Mouse (Mus musculus): ENCODE results near the gene Zdhhc14.

Zdhhc14 gene

GRCm38 (mm10) chr17:5685324-5685723 lies 193.0 kb downstream of the Zdhhc14 start:
- no peak for DNase-seq

- DNase-seq = no peak
Observed at GRCm38 (mm10) chr17:5687810-5688209, 195.5 kb downstream of the Zdhhc14 start.

GRCm38 (mm10) chr17:5688222-5688621 lies 195.9 kb downstream of the Zdhhc14 start:
- DNase-seq = no peak

DNA sequence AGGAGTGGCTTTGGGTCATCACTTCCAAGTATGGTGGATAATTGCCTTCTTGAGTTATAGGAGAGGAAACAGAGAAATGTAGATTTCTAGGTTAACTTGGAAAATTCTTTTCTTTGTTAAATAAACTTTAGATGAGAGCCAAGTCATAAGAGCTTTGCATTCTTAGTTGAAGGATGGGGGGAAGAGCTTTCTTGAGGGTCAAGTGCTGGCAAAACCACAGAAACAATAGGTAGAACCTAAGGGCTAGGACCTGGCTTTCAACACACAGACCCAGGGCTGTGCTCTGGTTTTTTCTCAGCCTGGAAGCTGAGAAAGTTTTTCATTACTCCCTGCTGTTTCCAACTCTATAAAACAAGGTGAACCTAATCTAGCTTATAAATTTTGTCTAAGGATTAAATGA lies 196.3 kb downstream of the Zdhhc14 start:
- no peak for DNase-seq

GRCm38 (mm10) chr17:5690746-5691535 lies 198.6 kb downstream of the Zdhhc14 start:
- no peak for DNase-seq

DNA sequence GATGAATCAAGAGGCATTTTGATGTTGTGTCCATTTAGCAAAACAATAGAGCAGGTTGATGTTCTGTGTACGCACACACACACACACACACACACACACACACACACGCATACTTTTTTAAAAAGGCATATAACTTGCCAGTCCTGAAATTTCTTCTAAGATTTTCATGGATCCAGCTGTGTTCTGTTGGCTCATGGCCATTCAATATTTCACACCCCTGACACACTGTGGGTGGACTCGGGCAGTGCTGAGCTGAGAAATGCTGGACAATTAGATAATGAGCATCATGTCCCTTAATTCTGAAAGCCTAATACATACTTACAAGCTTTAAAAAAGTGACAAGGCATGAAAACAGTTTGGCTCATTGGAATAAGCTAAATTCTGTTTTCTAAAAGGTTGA lies 200.3 kb downstream of the Zdhhc14 start:
- DNase-seq = no peak

DNA sequence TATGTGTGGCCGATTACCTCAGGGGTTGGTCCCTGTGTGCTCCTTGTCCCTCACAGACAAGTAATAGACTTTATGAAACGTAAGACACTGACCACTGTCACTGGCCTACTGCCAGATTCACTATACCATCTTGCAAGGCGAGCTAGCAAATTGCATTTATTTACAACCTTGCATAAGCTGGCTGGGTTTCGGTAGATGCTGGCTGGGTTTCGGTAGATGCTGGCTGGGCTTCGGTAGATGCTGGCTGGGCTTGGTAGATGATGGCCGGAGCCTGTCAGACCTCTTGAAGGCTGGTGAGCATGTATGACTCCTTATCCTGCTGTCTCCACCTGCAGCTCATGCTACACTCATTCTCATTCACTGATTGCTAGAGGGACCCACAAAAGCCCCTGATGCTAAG lies 200.9 kb downstream of the Zdhhc14 start:
- no peak for DNase-seq

GRCm38 (mm10) chr17:5698447-5699096 lies 206.2 kb downstream of the Zdhhc14 start:
- DNase-seq = no peak

DNA sequence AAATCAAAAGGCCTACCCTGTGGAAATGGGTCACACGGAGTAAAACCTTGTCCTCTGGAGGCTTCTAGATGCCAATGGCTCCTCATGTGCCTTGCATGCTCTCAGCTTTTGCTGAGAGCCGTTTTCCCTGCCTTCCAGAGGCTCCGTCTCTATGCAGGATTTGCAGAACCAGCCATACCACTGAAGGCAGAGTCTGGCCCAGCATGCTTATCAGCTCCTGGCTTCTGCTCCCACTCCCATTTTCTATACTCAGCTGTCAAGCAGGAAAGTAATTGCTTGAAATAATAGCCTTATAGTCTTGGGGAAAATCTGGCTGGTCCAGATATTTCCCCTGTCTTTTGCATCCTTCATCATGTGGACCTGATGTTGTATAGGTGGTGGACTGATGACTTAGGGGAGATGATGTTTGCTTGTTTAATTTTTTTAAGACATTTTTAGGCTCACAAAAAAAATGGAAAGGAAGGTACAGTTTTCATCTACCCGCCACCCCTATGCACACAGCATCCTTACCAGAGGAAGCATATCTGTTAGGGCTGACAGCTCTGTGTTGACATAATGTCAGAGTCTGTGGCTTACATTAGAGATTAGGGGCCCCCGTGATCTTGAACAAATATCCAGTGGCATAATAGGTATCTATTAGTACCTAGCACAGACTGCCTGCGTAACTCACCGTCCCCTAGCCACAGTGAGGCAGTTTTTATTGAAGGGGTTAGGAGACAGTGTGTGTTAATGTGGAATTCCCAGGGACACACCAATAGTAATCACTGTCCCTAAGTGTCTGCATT lies 218.2 kb downstream of the Zdhhc14 start:
- peak; percentile 29 for DNase-seq

- DNase-seq = peak; percentile 51
Observed at GRCm38 (mm10) chr17:5711861-5712260, 219.5 kb downstream of the Zdhhc14 start.

DNA sequence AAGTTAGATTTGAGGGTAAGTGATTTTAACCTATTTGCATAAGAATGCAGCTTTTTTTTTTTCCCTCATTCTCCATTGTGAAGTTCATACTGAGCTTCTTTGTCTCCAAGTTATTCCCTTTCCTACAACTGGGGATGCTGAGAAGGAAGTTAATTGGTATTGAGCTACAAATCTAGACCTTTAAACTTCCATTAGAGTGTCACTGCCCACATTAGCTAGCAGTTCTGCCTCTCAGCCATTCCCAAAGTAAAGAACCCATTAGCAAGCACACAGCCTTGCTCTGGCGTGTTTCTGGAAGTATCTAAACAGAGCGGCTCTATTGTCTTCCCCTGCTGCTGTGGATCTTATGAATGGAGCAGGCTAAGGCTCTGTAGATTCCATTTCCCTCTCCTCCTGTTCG lies 220.8 kb downstream of the Zdhhc14 start:
- DNase-seq = peak; percentile 71

- no peak for DNase-seq
Observed at GRCm38 (mm10) chr17:5716912-5717311, 224.6 kb downstream of the Zdhhc14 start.

DNA sequence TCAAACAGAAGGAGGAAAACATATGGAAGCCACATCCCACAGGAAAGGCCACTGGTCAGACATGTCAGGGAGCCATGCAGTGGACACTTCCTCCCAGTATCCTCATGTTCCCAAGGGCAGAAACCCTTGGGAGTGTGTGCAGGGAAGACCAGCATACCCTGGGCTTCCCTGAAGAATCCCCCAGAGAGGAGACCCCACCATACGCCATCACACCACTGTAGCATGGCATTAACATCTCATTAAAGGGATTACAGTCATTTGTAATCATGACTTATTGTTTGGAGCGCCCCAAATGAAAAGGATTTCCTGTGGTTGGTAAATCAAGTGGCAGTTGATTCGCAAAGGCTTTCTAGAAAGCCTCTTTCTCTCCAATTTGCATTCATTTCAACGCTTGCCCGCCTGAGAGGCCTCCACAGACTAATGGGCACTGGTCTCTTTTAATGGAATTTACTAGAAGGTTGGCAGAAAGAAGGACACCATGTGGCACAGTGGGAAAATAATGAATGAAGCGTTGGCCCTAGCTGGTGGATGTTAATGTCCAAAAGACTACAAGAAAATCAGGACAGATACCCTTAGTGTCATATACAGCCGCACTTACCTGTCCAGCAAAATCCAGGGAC lies 226.5 kb downstream of the Zdhhc14 start:
- DNase-seq = peak; percentile 72

DNA sequence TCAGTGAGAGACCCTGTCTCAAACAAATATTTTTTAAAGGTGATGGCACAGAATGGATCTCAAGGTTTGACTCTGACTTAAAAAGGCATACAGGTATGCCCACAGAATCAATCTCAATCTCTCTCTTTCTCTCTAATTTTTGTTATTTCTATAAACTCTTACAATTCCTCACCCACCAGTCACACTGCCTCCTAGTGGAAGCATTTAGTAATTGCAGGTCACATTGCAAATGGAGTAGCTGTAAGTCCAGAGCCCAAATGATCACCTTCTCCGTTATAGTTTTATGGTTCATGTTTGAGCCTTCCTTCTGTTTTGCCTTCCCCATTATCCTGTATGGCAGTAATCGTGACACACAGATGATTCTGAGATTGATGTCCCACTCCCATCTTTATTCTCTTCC lies 230.4 kb downstream of the Zdhhc14 start:
- DNase-seq = no peak

GRCm38 (mm10) chr17:5723601-5724189 lies 231.3 kb downstream of the Zdhhc14 start:
- DNase-seq = no peak

DNA sequence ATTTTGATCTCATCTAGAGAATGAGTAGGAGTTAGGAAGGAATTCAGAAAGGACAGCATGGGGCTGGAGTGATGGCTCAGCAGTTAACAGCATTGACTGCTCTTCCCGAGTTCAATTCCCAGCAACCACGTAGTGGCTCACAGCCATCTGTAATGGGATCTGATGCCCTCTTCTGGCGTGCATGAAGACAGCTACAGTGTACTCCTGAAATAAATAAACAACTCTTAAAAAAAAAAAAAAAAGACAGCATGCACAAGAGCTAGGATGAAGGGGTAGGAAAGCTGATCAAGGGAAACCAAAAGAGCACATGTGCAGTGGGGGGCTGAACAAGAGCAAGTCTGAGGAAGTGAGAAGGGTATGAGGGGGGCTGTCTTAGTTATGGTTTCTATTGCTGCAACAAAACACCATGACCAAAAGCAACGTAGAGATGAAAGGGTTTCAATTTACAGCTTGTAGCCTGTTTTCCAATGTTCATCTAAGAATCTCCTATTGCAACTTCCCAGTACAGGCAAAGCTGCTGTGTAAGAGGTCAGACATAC lies 237.3 kb downstream of the Zdhhc14 start:
- DNase-seq = no peak

DNA sequence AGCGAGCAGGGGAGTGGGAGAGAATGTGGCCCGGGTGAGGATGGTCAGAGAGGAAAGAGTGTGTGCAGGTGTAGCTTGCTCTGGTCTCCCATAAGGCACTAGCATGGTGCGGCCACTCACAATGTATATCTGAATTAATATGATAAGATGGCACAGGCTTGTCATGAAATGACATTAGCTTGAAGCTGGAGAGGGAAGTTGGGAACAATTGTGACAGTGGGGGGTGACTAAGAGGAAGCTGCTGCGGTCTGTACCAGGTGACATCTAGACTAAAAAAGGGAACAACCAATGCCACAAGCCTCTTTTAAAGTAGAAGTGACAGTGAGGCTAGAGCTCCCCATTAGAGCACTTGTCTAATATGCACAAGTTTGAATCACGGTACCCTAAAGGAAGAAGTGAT lies 238.2 kb downstream of the Zdhhc14 start:
- no peak for DNase-seq

- DNase-seq = peak; percentile 72
Observed at GRCm38 (mm10) chr17:5733400-5733799, 241.0 kb downstream of the Zdhhc14 start.

- no peak for DNase-seq
Observed at GRCm38 (mm10) chr17:5741061-5741460, 248.7 kb downstream of the Zdhhc14 start.

DNA sequence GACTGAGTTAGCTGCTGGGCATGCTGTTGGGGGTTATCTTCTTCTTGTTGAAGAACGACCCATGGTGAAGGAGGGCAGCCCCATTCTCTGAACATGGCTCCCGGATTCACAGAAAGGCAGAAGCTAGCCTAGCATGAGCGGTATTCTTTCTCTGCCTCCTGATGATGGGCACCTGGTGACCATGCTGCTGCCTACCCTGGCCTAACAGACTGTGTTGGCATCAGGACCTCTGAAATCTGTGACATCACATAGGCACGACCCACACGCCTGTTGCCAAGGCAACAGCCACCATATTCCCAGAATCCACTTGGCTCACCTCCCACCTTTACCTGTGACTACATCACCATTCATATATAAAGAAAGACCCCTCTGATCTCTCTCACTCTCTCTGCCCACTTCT lies 251.7 kb downstream of the Zdhhc14 start:
- DNase-seq = no peak

GRCm38 (mm10) chr17:5746378-5746777 lies 254.0 kb downstream of the Zdhhc14 start:
- DNase-seq = no peak
